Mouse (Mus musculus) CH12.LX (cell line): Measurements from ENCODE around the gene Kcnb1.

ENCODE experiments used
- CTCF ChIP-seq, 2 experiments: IDR thresholded peaks in 1 of 2; conservative IDR thresholded peaks in 1 of 2; 2 replicates each; pipeline ENCODE4 v1.5.1; 2011 to 2012; ENCODE audit warnings: low read depth in 2 of 2, low read length in 2 of 2, improper control_type of control experiment in 1 of 2, inconsistent platforms in 1 of 2, mild to moderate bottlenecking in 1 of 2, moderate library complexity in 1 of 2
- EP300 ChIP-seq: IDR thresholded peaks from 2 replicates; pipeline ENCODE4 v1.6.1; 2011; ENCODE audit warnings: low read length, improper control_type of control experiment
- MAX ChIP-seq: IDR thresholded peaks from 2 replicates; pipeline ENCODE4 v1.6.1; 2011; ENCODE audit warnings: low read length, improper control_type of control experiment
- MAZ ChIP-seq: IDR thresholded peaks from 2 replicates; pipeline ENCODE4 v1.6.1; 2012; ENCODE audit warnings: low read depth, mild to moderate bottlenecking, inconsistent platforms, low read length, improper control_type of control experiment, moderate library complexity
- MEF2A ChIP-seq: IDR thresholded peaks from 2 replicates; pipeline ENCODE4 v1.6.1; 2014; ENCODE audit warnings: low read depth, mild to moderate bottlenecking, inconsistent platforms, low read length, improper control_type of control experiment, borderline replicate concordance
- MYC ChIP-seq: IDR thresholded peaks from 2 replicates; pipeline ENCODE4 v1.6.1; 2011; ENCODE audit warnings: low read depth, mild to moderate bottlenecking, improper control_type of control experiment, low read length
- POLR2A ChIP-seq: IDR thresholded peaks from 2 replicates; pipeline ENCODE4 v1.6.1; 2011; ENCODE audit warnings: low read depth, mild to moderate bottlenecking, improper control_type of control experiment, low read length
- ZNF384 ChIP-seq: IDR thresholded peaks from 2 replicates; pipeline ENCODE4 v1.6.1; 2012; ENCODE audit warnings: low read depth, low read length, improper control_type of control experiment, inconsistent platforms

- TF ChIP-seq CTCF (conservative IDR thresholded peaks at IDR 0.05 in 1 of 2, IDR thresholded peaks at IDR 0.05 in 1 of 2; ENCODE audit: low read depth in 2 of 2, low read length in 2 of 2): no peak
- no peak for TF ChIP-seq POLR2A
- TF ChIP-seq ZNF384: no peak
- TF ChIP-seq MEF2A: no peak
- TF ChIP-seq EP300: no peak
- TF ChIP-seq MAX: no peak
- TF ChIP-seq MAZ: no peak
- TF ChIP-seq MYC: no peak
Observed at GRCm38 (mm10) chr2:167122737-167123136, 67.2 kb downstream of the Kcnb1 start.
